ENCODE assay signal across 8 mouse cellular contexts in the genomic region with DNA sequence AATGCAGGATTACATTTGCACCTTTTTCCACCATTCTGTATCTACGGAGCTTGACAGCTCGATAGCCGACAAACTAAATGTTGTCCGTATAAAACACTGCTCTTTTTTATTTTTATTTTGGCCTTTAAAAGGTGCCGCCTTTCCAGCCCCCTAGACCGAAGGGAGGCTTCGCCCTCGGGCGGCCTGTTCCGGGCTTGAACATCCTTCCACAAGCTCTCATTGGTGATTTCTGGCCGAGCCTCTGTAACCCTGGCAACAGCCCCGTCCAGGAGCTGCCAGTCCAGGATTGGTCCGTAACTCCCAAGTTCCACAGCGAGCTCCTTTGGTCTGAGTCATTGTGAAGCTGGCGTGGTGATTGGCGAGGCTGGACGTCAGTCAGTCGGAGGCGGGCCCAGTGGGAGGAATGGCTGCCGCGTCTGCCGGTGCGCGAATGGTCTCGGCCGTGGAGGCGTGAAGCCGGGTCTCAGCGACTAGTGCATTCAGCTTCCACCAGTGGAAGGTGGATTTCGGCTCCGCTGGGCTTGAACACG. TPM values are rescaled to one million over a fixed set of nuclear protein-coding genes. Genes with fewer than 3 reads are reported as not detected.
A peak's percentile ranks its signal among the peaks of the same experiment; 100 is the strongest.
DNase-seq lines count a peak whose midpoint lies in the region; ATAC-seq and TF ChIP-seq lines count a peak whose summit lies in the region.

Gene Zswim1 (plus strand): TSS at position 51 of the 530 bp plus-strand sequence.

- no peaks in the 10 kb centered on the region for H3K9me3 ChIP-seq in heart, embryonic 12.5 days (replicated peaks)
- H3K9me3 ChIP-seq in kidney, postnatal 0 days (replicated peaks; ENCODE audit: low read length) = no peaks in the 10 kb centered on the region
- no peaks in the 10 kb centered on the region for H3K9me3 ChIP-seq in liver, embryonic 11.5 days (ENCODE audit: control insufficient read depth, low read length)
- H3K9me3 ChIP-seq in stomach, embryonic 14.5 days (ENCODE audit: control insufficient read depth, low read depth, low read length) = no peaks in the 10 kb centered on the region

- H3K9ac ChIP-seq in heart, embryonic 12.5 days = peak within 1 kb of the TSS; percentile 83
- H3K9ac ChIP-seq in kidney, postnatal 0 days (ENCODE audit: low read depth, low read length) = peak within 1 kb of the TSS; percentile 59
- H3K9ac ChIP-seq in liver, embryonic 11.5 days (ENCODE audit: low read depth, low read length) = peak within 1 kb of the TSS; percentile 75
- peak within 1 kb of the TSS; percentile 60 for H3K9ac ChIP-seq in stomach, embryonic 14.5 days (replicated peaks; ENCODE audit: low read depth, low read length)

- WGBS in heart, embryonic 12.5 days = under 1% methylated on average over 32 of the region's 32 CpGs
- 2% methylated on average over 32 of the region's 32 CpGs for WGBS in kidney, postnatal 0 days
- 2% methylated on average over 32 of the region's 32 CpGs for WGBS in liver, embryonic 11.5 days
- under 1% methylated on average over 32 of the region's 32 CpGs for WGBS in stomach, embryonic 14.5 days

- peaks cover 52% of the 10 kb centered on the region for H3K36me3 ChIP-seq in heart, embryonic 12.5 days
- peaks cover 32% of the 10 kb centered on the region for H3K36me3 ChIP-seq in kidney, postnatal 0 days (ENCODE audit: insufficient read depth, low read length)
- peaks cover 16% of the 10 kb centered on the region for H3K36me3 ChIP-seq in liver, embryonic 11.5 days (ENCODE audit: control insufficient read depth, insufficient read depth, low read length)
- H3K36me3 ChIP-seq in stomach, embryonic 14.5 days (ENCODE audit: control insufficient read depth, insufficient read depth, low read length) = peaks cover 33% of the 10 kb centered on the region

- H3K27ac ChIP-seq in heart, embryonic 12.5 days (ENCODE audit: poor library complexity, severe bottlenecking) = peak within 1 kb of the TSS; percentile 67
- peak within 1 kb of the TSS; percentile 78 for H3K27ac ChIP-seq in kidney, postnatal 0 days
- peak within 1 kb of the TSS; percentile 57; the same call in 1 of the 2 replicates for H3K27ac ChIP-seq in liver, embryonic 11.5 days (ENCODE audit: low read depth, low read length)
- H3K27ac ChIP-seq in stomach, embryonic 14.5 days (ENCODE audit: low read length) = peak within 1 kb of the TSS; percentile 52; the same call in 1 of the 2 replicates

- H3K4me2 ChIP-seq in heart, embryonic 12.5 days = peak within 1 kb of the TSS; percentile 73
- peak within 1 kb of the TSS; percentile 77 for H3K4me2 ChIP-seq in kidney, postnatal 0 days (ENCODE audit: low read length)
- peak within 1 kb of the TSS; percentile 79 for H3K4me2 ChIP-seq in liver, embryonic 11.5 days
- H3K4me2 ChIP-seq in stomach, embryonic 14.5 days (replicated peaks; ENCODE audit: low read depth, low read length) = peak within 1 kb of the TSS; percentile 66

- DNase-seq in CD4-positive helper T cell, adult 2 months (ENCODE audit: low read depth, low spot score) = peak; percentile 97
- peak; percentile 94 for DNase-seq in brain, embryonic 18.5 days (ENCODE audit: low read depth, low spot score)
- DNase-seq in kidney, postnatal 0 days (ENCODE audit: low spot score) = peak; percentile 99
- DNase-seq in liver, embryonic 11.5 days (ENCODE audit: low spot score) = peak; percentile 99
- DNase-seq in naive thymus-derived CD4-positive, alpha-beta T cell, adult 2 months (ENCODE audit: low read depth) = peak; percentile 99

- H3K27me3 ChIP-seq in heart, embryonic 12.5 days (replicated peaks) = no peaks in the 10 kb centered on the region
- no peaks in the 10 kb centered on the region for H3K27me3 ChIP-seq in kidney, postnatal 0 days (ENCODE audit: insufficient read depth, low read length)
- no peaks in the 10 kb centered on the region for H3K27me3 ChIP-seq in liver, embryonic 11.5 days (replicated peaks; ENCODE audit: control insufficient read depth, insufficient read depth, low read length)
- H3K27me3 ChIP-seq in stomach, embryonic 14.5 days (ENCODE audit: control insufficient read depth, insufficient read depth, low read length) = no peaks in the 10 kb centered on the region

- ATAC-seq in erythroid progenitor cell, adult 5-6 weeks (replicated peaks; ENCODE audit: low FRiP score, poor library complexity, severe bottlenecking) = peak; percentile 95
- ATAC-seq in heart, embryonic 12.5 days (ENCODE audit: insufficient number of reproducible peaks, low FRiP score) = peak; percentile 99
- peak; percentile 99 for ATAC-seq in kidney, postnatal 0 days (replicated peaks; ENCODE audit: low FRiP score, low read depth)
- ATAC-seq in liver, embryonic 11.5 days (replicated peaks; ENCODE audit: low FRiP score) = peak; percentile 99
- peak; percentile 100 for ATAC-seq in stomach, embryonic 14.5 days (ENCODE audit: insufficient number of reproducible peaks, insufficient read depth, low FRiP score, low read depth)

- peak; percentile 20 for TF ChIP-seq CTCF in kidney, postnatal 0 days (IDR thresholded peaks at IDR 0.05; ENCODE audit: low read depth)

- H3K4me3 ChIP-seq in heart, embryonic 12.5 days = peak within 1 kb of the TSS; percentile 79
- peak within 1 kb of the TSS; percentile 77 for H3K4me3 ChIP-seq in kidney, postnatal 0 days (replicated peaks; ENCODE audit: low read depth, low read length)
- H3K4me3 ChIP-seq in liver, embryonic 11.5 days (ENCODE audit: low read depth, low read length) = peak within 1 kb of the TSS; percentile 77
- H3K4me3 ChIP-seq in stomach, embryonic 14.5 days (ENCODE audit: low read depth, low read length) = peak within 1 kb of the TSS; percentile 84

- H3K4me1 ChIP-seq in heart, embryonic 12.5 days (replicated peaks) = peaks cover 11% of the 10 kb centered on the region
- H3K4me1 ChIP-seq in kidney, postnatal 0 days (replicated peaks; ENCODE audit: insufficient read depth, low read length) = no peaks in the 10 kb centered on the region
- H3K4me1 ChIP-seq in liver, embryonic 11.5 days (replicated peaks; ENCODE audit: control insufficient read depth, insufficient read depth, low read length) = peaks cover 8% of the 10 kb centered on the region
- H3K4me1 ChIP-seq in stomach, embryonic 14.5 days (ENCODE audit: control insufficient read depth, insufficient read depth, low read length) = peaks cover 7% of the 10 kb centered on the region; the same call in 1 of the 2 replicates

RNA-seq across cellular contexts. Expression of gene Zswim1, which starts in this region (rescaled TPM):
- 1.1 and 5.4 TPM in 2 replicates for total RNA-seq in erythroid progenitor cell, adult 5-6 weeks (2015; ENCODE audit: low replicate concordance)
- 0.30 TPM in 1 of 2 replicates, not detected in the other for total RNA-seq in erythroid progenitor cell, adult 5-6 weeks (2017; ENCODE audit: low replicate concordance)
- polyA plus RNA-seq in heart, embryonic 12.5 days (2016; fragmentation: Nextera tagmentation; extraction: Ambion mirVana) = 9.8 and 10.1 TPM in 2 replicates
- polyA plus RNA-seq in kidney, postnatal 0 days (2015; fragmentation: Nextera tagmentation; extraction: Ambion mirVana) = 15.5 and 15.8 TPM in 2 replicates
- polyA plus RNA-seq in liver, embryonic 11.5 days (2014; fragmentation: Nextera tagmentation; extraction: Ambion mirVana) = 13.7 and 15.6 TPM in 2 replicates
- 16.0 and 17.6 TPM in 2 replicates for polyA plus RNA-seq in stomach, embryonic 14.5 days (2014; fragmentation: Nextera tagmentation; extraction: Ambion mirVana)

Comparison
In these comparisons a context has a peak if more than half of its experiments do, and no peak if none do; other contexts are left out.
1. Peak in every context shown above with its lines: DNase-seq, ATAC-seq, H3K4me3 ChIP-seq and H3K27ac ChIP-seq.